Mouse (Mus musculus): ENCODE measurements around the gene Pcca.
"Not testable (repeated sequence)": the region's sequence is repeated elsewhere in the genome, so short reads cannot be mapped to it uniquely, and the experiment has no call there.

Gene Pcca

DNA sequence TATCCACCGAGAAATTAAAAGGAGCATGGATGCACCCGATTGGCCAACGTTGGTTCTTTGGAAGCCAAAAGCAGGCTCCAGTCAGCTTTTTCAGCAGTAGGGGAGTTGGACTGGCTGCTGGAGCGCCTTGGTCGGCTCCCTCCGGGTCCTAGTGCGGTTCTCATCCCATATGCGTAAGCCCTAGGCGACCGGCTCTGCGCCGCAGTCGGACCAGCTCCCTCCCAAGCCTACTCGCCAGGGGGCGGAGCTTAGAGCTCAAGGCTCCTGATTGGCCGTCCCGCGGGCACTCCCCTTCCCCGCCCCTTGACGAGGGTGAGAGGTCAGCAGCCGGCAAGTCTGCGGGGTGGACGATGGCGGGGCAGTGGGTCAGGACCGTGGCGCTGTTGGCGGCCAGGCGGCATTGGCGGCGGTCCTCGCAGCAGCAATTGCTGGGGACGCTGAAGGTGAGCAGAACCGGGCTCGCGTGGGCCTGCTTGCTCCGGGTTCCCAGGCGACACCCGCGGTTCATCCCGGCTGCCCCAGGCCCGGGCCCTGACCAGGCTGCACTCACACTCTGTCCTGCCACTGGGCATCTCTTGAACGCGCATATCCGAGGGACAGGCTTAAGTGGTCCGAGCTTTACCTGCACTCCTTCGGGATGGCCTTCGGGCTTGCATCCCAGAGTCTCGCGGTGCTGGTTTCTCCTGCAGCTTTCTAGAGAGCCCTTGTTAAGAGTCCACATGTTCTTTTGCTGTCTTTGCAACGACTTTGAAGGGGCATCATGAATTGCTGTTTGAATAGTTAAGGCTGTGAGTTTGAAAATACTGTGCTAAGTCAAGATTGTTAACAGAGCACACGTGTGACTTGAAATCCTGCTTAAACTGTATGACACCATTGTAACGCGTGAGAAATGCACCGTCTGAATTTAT lies at the start of gene Pcca:
Gene Pcca (plus strand): TSS at position 308 of the 908 bp plus-strand sequence.
- DNase-seq = peak; percentile 93 to 94

DNA sequence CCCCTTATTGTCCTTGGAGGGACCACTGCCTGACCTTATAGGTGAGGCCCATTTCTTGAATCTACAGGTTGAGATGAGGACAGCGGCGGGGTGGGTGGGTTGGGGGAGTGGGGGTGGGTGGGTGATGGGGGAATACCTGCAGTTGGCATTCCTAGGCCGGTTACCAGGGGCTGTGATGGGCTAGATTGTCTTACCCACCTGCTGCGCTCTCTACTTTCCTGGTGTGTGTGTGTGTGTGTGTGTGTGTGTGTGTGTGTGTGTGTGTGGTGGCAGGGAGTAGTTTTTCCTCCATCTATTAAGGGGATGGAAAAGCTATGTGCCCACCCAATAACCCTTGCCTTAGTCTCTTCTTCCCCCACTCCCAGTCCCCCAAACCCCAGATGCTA lies 49.7 kb upstream of the Pcca start:
- no peak for DNase-seq

DNA sequence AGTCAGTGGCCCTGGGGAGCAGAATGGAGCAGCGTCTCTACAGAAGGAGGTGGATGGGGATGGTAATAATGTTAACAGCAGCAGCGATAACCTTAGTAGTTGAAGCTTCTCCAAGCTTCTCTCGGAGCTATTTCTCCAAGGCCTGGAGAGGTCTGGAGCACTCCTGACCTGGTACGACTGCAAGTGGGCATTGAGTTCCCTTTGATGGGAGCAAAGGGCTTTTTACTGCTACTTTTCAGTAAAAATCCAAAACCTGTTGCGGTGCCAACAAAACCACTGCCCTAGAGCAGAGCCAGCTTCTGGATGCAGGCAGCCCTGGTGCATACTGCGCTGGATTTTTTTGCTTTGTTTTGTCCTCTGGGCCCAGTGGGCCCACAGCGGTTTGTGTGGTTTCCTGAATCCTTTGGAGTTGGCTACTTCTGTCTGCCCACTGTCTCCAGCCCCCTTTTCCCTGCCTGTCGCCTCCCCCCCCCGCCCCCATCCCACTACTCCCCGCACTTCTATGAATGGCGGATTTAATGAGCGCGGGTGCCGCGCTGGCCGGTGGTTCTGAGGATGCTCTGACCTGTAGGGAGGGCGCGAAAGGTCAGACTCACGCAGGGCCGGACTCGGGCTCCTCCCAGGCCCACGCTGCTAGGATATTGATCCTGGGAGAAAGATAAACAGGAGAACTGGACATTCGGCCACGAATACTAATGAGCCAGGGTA lies 49.1 kb upstream of the Pcca start:
- DNase-seq = no peak

DNA sequence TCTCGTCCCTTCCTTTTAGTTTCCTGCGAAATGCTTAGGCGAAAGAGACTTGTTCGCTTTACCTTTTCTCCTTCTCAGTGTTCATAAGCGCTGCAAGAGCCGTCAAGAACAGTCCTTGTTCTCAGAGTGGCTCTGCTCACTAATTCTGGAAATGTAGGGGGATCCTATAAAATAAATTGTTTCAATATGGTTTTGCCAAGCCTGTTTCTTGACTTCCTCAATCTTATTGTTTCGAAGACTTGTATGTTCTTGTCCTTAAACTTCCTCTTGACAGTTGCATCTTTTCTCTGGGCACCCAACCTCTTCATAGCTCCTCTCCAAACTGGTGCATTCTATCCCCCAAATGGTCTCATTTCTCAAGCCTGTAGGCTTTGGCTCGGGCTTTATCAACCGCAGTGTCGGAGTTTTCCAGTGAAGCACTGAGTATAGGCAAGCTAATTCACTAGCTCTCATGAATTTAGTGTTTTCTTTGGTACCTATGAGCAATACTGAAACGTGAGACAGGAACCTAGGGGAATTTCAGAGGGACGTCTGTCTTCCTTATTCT lies 48.4 kb upstream of the Pcca start:
- DNase-seq = no peak

DNA sequence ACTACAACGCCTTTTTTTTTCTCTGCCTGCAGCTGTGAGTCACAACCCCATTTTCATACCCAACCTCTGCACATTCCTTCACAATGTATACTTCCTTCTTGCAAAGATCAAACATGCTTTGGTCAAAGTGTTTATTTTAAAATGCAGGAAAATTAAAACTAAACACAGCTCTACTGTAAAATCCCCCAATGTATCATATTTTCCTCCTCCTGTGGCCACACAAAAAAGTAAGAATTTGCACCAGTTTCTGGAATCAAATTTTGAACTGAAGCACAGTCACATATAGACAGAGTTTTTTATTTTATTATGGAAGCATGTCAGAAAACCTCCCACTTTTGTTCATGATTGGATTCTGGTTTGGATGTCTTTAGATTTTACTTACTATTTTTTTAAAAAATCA lies 47.5 kb upstream of the Pcca start:
- no peak for DNase-seq

DNA sequence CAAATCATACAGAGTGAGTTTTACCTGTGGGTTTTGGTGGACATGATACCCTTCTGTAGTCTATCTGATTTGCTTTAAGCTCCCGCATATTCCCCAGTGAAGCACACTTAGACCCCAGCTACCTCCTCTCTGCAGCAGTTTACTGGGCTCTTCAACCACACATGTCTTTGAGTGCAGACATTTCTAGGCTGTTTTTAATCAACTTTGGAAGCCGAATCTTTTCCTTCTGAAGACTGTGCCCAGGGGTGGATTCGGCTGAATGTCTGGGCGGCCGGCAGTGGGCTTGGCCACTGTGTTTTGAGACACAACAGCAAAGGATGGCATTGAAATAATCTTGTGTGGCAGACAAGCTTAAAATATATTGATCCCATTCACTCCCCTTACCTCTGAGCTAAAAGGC lies 46.8 kb upstream of the Pcca start:
- no peak for DNase-seq

DNA sequence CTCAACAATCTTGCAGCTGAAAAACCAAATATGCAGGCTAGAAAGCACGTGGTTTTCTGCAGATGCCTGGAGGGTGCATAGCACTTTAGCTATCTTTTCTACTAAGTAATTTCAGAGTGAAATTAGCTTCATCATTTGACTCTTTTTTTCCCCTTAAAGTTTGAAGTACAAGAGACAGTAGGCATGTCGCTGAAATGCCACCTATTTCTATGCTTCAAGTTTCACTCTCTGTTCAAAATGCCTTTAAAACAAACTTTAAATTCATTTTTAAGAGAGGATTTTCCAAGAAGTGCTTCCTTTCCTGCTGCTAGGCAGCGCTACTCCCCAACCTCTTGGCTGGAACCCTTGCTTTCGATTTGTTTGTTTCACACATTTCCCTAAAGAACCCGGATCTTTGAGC lies 45.1 kb upstream of the Pcca start:
- no peak for DNase-seq

DNA sequence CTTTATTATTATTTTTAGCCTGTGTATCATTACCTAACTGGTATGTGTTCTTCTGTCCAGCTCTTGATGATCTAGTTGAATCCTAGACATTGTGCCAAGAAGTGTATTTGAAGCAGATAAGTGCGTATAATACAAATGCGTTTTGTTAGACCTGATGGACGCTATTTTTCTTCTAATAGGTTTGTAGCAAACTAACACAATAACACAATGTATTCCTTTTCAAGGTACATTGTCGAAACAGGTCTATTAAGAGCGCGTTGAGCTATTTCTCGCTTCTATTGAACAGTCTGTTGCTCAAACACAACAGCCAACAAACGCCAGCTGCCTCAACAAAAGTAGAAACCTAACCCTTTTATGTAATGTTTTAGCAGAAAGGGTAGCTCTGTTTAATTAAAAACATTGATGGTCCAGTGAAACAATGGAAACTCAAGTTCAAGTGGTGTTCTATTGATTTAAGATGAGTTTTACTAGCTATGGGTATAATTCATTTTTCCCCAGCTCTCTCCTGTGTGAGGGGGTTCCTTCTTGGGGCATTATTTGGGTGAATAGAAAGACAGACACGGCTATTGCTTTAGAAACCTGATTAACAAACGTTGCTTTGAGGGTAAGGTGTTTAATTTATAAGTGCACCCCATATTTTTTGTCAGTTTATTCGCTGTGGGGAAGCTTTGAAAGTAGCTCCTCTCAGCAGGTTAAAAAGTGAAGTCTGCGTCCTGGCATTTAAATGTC lies 44.3 kb upstream of the Pcca start:
- DNase-seq = no peak

DNA sequence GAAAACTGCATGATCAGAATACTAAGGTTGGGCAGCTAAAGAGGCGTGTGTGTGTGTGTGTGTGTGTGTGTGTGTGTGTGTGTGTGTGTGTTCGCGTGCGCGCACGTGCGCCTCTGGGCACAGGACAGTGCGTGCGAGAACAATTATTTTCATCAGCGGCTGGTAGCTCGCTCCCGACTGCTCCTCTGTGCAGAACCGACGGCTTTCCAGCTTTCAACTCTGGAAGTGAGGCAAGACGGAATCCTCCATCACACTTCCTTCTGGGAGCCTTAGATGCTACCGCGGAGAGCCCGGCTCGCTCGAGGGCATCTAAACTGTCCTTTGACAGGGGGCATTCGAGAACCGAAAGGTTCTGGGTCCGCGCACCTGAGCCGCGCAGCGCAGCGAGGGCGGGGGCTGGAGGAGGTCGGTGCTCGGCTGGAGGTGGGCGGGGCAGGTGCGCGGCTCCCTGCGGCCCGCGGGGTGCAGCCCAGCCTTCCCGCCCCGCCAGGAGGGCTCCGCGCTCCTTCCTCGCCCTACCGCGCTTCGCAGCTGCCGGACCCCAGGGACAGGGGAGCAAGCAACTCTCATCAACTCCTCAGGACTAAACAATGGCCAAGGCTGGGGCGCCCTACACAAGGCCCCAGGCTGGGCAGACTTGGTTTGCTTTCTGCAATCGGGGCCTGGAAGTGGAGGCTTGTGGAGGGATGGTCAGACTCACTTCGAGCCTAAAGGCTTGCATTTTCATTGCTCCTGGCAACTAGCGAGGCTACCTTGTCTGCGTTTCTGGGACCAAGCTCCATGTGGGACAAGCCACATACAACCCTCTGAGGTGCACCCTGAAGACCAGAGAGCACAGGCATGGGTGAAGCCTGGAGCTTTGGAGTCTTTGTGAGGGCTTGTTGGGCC lies 43.4 kb upstream of the Pcca start, which contains the start of gene Gm10837:
Gene Gm10837 (plus strand): TSS at position 146 of the 888 bp plus-strand sequence.
- no peak for DNase-seq

DNA sequence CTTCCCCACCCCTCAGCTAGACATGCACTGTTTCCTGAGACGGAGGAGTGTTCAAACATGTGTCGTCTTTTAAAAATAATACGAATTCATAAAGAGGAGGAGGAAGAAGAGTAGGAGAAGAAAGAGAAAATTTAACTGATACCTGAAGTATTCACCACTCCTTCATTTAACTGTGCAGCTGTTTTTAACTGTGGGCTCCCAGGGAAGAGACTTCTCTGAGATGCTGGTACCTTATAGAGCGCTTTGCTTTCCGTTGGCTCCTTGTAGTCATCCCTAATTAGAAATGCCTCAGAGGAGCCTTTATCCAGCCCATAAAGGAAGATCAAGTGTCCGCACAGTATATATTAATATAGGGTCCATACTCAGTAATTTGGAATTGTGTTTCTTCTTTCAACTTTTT lies 42.6 kb upstream of the Pcca start:
- no peak for DNase-seq

DNA sequence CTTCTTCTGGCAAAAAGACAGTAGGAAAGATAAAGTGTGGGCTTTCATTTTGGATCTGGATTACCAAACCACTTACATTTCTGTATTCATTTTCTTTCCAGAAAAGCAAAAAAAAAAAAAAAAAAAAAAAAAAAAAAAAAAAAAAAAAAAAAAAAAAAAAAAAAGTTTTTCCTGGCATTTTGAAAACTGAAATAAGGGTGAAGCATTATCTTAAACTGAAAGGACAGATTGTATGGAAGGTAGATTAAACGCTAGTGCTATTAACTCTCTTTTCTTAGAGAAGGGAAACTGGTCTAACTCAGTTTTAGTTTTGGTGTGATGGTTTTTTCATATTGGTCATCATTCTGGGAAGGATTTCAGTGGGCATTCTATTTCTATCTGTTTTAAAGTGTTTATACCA lies 42.1 kb upstream of the Pcca start:
- no peak for DNase-seq

DNA sequence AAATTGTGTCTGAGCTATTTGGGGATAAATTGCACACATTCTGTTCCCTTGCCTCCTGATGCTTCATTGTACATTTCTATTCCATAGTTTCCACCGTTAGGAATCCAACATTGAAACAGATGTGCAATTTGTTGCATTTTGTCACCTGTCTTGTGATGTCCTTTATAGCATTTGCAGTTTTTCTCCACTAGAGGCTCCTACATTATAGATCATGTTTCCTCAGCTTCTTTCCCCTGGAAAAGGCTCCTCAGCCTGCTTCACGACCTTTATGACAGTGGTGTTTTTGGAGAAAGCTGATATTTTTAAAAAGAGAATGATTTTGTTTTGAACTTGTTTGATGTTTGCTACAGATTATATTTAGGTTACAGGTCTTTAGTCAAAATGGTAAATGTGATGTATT lies 25.1 kb upstream of the Pcca start:
- no peak for DNase-seq

DNA sequence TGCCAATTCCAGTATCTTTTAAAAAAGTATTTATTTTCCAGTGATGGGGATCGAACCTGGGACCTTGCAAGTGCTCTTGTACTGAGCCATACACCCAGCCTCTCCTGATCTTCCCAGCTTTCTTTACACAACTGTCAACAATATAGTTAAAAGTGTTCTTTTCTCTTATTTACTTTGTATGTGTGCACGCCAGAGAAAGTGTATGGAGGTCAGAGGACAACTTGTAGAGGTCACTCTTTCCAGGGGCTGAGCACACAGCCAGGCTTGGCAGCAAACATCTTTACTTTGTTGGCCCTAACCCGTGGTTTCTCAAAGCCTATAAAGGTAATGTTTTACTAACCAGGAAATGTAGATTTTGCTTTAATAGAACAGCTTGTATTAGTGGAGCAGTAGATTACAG lies 22.6 kb upstream of the Pcca start:
- DNase-seq = no peak

DNA sequence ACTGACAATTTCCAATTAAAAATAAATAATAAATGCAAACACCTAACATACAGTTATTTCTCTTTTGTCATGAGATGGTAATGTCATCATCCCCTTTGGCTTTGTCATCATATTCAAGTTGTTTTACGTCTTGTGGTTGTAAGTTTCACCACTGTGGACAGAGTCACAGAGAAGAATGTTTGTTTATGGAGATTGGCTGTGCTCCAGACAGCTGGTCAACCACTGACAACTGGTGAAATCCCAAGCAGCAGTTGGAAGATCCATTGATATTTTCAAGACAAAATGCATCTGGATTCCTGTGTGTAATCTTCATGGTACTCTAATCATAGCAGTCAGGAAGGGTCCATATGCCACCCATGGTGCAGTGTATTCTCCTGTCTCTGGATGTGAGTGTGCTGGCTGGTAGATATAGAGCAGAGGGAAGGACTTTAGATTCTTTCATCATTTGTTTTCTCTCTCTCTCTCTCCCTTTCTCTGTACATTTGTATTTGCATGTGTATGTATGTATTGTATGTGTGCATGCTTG lies 20.6 kb upstream of the Pcca start:
- no peak for DNase-seq

DNA sequence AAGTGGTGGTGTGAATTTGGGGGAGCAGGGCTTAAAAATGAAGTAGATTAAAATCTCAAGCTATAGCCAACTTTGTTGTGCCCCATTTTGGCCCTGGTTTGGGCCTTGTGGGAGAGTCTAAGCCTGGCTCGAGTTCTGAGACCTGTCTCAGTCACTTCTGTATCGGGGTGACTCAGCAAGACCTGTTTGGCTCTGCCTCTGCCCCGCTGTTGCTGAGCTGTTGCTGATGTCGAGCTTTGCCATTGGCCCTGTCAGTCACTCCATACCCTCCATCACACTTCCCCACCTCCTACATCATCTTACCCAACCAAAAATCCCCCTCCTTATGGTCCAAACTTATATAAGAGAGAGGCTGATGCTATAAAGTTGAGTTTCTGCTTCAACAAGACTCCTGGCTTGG lies 5.6 kb upstream of the Pcca start:
- no peak for DNase-seq

DNA sequence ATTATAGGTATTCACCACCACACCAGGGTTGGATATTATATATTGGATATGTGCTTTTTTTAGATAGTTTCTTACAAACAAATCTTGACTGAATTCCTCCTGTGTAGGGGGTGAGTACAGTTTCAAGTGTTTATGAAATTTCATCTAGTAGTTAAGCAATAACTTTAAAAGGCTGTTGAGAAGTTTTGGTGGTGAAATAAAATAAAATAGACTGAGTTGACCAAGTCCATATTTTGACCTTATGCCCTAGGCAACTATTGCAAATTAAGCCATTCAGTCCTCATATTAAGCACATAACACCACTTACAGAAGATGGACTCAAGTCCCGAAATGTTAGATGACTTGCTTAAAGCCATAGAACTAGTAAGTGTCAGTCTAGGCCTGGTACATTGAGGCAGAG lies 1.9 kb downstream of the Pcca start:
- DNase-seq = no peak

DNA sequence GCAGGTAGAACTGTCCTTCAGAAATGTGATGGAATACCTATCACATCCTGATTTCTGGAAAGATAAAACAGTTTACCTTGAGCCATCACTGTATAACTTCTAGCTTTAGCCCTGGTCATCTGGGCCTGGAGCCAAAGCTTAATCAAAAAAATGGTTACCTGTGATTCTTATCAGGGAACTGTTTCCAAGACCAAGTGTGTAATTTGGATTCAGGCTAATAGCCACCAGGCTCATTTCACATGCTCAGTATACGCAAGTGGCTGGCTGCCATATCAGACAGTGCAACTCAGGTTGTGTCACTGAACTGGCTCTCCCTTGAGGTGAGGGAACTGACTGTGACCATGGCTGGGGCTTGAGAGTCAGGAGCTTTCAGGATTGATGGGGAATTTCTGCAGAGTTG lies 14.3 kb downstream of the Pcca start:
- no peak for DNase-seq

DNA sequence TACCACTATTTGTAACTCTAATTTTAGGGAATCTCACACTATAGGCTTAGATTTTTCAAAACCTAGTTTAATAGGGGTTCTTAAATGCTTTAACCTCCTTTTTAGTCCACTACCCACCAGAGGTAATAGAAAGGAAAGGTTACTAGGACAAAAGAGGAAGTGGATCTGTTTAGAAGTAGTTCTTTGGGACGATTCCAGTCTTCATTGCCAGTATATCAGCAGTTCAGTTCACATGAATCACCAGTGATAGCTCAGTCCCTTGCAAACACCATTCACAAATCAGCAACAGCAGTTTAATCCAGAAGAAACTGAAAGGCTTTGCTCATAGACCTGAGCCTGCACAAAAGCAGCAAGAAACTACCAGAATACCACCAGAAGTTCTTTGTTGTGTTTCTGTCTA lies 14.8 kb downstream of the Pcca start:
- no peak for DNase-seq

DNA sequence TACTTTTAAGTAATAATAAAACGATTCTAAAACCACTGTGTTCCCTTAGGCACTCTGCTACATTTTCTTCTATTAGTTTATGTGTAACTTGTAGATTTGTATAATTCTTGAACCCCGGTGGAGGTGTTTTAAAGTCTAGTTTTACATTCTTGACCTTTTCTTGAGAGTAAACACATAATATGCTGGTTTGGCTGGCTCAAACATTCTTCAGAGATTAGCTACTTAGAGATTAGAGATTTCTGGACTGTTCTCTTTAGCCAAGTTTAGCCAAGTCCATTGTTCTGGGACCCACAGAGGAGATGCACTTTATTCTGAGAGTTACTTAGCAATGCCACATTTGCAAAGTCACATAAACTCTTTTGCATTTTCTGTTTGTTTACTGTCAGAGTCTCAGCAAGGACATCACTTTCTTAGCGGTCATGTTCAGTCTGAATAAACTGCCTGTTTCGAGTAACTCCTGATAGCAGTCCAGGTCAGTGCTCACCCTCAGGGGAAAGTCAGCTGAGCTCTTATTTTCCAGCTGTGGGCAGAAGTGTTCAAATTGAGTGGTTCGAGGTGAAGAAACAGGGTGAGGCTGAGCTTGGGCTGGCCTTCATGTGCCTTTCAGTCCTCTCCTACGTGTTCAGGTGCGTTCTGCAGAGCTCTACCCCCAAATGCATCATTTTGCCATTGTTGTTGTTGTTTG lies 18.8 kb downstream of the Pcca start:
- no peak for DNase-seq

DNA sequence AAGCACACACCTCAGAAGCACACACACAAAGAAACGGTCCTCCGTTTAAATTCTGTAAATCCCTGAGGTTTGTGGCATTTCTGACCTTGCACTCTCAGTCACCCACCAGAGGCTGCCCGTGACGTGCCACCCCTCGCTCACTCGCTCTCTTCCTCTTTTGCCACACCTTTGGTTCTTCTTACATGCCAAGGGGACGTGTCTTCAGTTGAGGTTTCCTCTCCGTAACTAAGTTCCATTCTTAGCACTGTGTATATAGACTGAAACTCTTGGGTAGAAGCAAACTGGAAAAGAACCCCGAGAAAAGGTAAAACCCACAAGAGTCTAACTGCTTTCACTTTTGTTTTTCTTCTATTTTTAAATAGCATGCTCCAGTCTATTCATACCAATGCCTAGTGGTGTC lies 23.2 kb downstream of the Pcca start:
- peak; percentile 14 to 30 for DNase-seq

DNA sequence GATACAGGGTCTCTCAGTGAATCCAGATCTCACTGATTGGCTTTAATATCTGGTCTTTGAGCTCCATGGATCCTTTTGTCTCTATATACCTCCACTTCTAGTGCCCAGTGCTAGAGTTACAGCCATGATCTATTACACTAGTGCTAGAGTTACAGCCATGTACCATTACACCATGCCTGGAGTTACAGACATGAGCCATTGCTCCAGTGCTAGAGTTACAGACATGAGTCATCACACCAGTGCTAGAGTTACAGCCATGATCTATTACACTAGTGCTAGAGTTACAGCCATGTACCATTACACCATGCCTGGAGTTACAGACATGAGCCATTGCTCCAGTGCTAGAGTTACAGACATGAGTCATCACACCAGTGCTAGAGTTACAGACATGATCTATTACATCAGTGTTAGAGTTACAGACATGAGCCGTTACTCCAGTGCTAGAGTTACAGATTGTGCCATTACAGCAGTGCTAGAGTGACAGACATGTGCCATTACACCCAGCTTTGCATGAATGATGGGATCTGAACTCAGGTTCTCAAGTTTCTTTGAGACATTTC lies 26.8 kb downstream of the Pcca start:
- DNase-seq = not testable (repeated sequence)
